Mouse (Mus musculus) liver, embryonic 14.5 days (tissue): ENCODE measurements at regions not wholly inside any gene's neighbourhood (a gene's known extent, or its start where the extent isn't known, plus 50 kb on each side); places are given as distances from the start of the nearest gene placed in this dataset.

Source experiments
- ATAC-seq: fragments of 200-750 bp; cut with Nextera tagmentation; 2 replicates; pipeline ENCODE4 v1.8.0; 2017; ENCODE audit warnings: moderate number of reproducible peaks, mild to moderate bottlenecking, moderate library complexity; ENCODE audit not compliant: insufficient read depth
- DNase-seq, 3 experiments: peaks; one replicate each; pipeline ENCODE4 v3.0.0-alpha.2; 2012 to 2013; ENCODE audit warnings: low read depth in 3 of 3, low spot score in 3 of 3
- H3K27ac ChIP-seq: fragments of 300-500 bp; sonication (generic); 2 replicates; pipeline ENCODE4 v1.5.1; 2014; ENCODE audit warnings: moderate library complexity, mild to moderate bottlenecking, control low read depth, inconsistent platforms
- H3K27me3 ChIP-seq: fragments of 300-500 bp; sonication (generic); 2 replicates; pipeline ENCODE4 v1.6.1; 2014; ENCODE audit warnings: mild to moderate bottlenecking, low read length, moderate library complexity; ENCODE audit not compliant: control insufficient read depth, insufficient read depth
- H3K36me3 ChIP-seq: fragments of 300-500 bp; sonication (generic); replicated peaks from 2 replicates; pipeline ENCODE4 v1.6.1; 2014; ENCODE audit warnings: low read depth; ENCODE audit not compliant: control insufficient read depth, insufficient read depth
- H3K4me1 ChIP-seq, 2 experiments: fragments of 200-500 bp in 1 of 2; fragments of 300-500 bp in 1 of 2; sonication (generic) in 1 of 2; replicated peaks; 2 replicates each; pipeline ENCODE4 v1.6.1; 2012 to 2014; ENCODE audit warnings: antibody characterized with exemption in 1 of 2, inconsistent platforms in 1 of 2, low read length in 1 of 2; ENCODE audit not compliant: control insufficient read depth in 2 of 2, insufficient read depth in 2 of 2
- H3K4me2 ChIP-seq: fragments of 300-500 bp; sonication (generic); 2 replicates; pipeline ENCODE4 v1.6.1; 2014; ENCODE audit warnings: low read depth, mild to moderate bottlenecking, control low read depth, moderate library complexity
- H3K4me3 ChIP-seq, 2 experiments: fragments of 200-500 bp in 1 of 2; fragments of 300-500 bp in 1 of 2; sonication (generic) in 1 of 2; 2 replicates each; pipeline ENCODE4 v1.5.1; 2012 to 2014; ENCODE audit warnings: low read depth in 2 of 2, low read length in 2 of 2, mild to moderate bottlenecking in 2 of 2, control low read depth in 1 of 2, inconsistent platforms in 1 of 2, moderate library complexity in 1 of 2; ENCODE audit not compliant: insufficient read depth in 1 of 2
- H3K9ac ChIP-seq: fragments of 300-500 bp; sonication (generic); replicated peaks from 2 replicates; pipeline ENCODE4 v1.6.1; 2014; ENCODE audit warnings: mild to moderate bottlenecking, control low read depth, moderate library complexity
- H3K9me3 ChIP-seq: fragments of 300-500 bp; sonication (generic); 2 replicates; pipeline ENCODE4 v1.6.1; 2016; ENCODE audit warnings: low read length, mixed read lengths; ENCODE audit not compliant: control insufficient read depth
- CTCF ChIP-seq: IDR thresholded peaks from 2 replicates; pipeline ENCODE4 v1.5.1; 2016; ENCODE audit warnings: antibody characterized with exemption, low read depth, control low read depth
- EP300 ChIP-seq: IDR thresholded peaks from 2 replicates; pipeline ENCODE4 v1.6.1; 2016; ENCODE audit warnings: antibody characterized with exemption, low read depth
- WGBS: fragments of 180-500 bp; shearing (Covaris S2); extraction: QIAGEN DNeasy Blood & Tissue Kit; methylation state at CpG from one replicate; pipeline ENCODE4 v1.1.7; 2014; ENCODE audit not compliant: insufficient replicate concordance; 5-methylcytosine and 5-hydroxymethylcytosine counted together

DNA sequence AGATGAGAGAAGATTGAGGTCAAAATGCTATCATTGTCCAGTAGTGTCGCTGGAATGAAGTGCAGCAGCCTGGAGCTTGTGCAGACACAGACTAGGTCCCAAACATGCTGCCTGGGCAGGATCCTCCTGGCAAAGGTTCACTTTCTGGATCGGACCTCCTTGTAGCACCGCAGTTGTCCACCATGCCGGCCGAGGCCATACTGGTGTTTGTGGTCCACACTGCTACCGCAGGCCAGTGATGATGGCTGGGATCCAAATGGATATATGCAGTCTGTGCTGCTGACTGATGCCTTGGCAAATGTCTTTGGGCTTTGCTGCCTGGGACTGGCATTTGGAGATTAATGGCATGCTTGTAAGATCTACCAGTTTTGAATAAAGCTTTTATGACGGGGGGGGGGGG, 174.5 kb upstream of the Tas2r134 start:
- Histone ChIP-seq H3K27ac (no peak overlapping the region), H3K9me3 (no peaks in the 10 kb centered on the region), H3K27me3 (no peaks in the 10 kb centered on the region), H3K36me3 (no peaks in the 10 kb centered on the region), H3K4me1 (no peaks in the 10 kb centered on the region), H3K4me2 (no peak overlapping the region), H3K4me3 (no peak overlapping the region), H3K9ac (no peak overlapping the region)
- TF ChIP-seq CTCF = no peak
- no peak for TF ChIP-seq EP300
- ATAC-seq (no peak), DNase-seq (no peak)
- WGBS = 73% methylated on average over 7 of the region's 7 CpGs

DNA sequence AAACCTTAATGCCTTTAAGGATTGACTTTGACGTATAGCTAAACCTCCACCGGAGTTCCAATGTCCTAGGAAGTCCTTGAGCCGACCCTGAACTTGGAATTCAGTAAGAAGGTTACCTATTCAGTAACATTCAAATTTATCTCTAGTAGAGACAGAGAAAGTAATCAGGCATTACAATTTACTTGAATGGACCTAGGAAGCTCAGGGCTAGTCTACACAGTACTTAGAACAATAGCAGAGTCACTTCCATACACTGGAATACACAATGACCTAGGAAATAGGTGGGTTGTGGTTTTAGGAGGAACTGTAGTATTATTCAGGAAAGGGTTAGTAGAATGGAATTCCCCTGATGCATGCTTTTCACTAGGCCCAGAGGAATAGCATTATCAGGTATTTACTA, 179.2 kb upstream of the Tas2r134 start:
- Histone ChIP-seq H3K4me3 (no peak overlapping the region), H3K4me1 (no peaks in the 10 kb centered on the region), H3K9ac (no peak overlapping the region), H3K4me2 (no peak overlapping the region), H3K36me3 (no peaks in the 10 kb centered on the region), H3K27me3 (no peaks in the 10 kb centered on the region), H3K27ac (no peak overlapping the region), H3K9me3 (no peaks in the 10 kb centered on the region)
- WGBS = 79% methylated on average over 3 of the region's 3 CpGs
- no peak for ATAC-seq
- TF ChIP-seq CTCF = no peak
- no peak for TF ChIP-seq EP300
- DNase-seq = no peak

DNA sequence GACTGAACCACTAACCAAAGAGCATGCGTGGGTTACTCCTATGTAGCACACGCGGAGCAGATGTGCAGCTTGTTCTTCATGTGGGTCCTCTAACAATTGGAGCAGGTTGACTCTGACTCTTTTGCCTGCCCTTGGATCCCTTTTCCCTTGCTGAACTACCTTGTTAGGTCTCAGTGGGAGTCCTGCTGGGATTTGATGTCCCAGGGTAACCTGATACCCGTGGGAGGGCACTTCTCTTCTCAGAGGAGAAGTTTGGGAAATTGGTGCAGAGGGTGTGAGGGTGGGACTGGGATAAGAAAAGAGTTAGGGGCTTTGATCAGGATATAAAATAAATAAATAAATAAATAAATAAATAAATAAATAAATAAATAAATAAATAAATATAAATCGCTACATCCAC, 179.7 kb upstream of the Tas2r134 start:
- DNase-seq (no peak), ATAC-seq (no peak)
- Histone ChIP-seq H3K4me1 (no peaks in the 10 kb centered on the region), H3K36me3 (no peaks in the 10 kb centered on the region), H3K9me3 (no peaks in the 10 kb centered on the region), H3K27ac (no peak overlapping the region), H3K4me3 (no peak overlapping the region), H3K4me2 (no peak overlapping the region), H3K27me3 (no peaks in the 10 kb centered on the region), H3K9ac (no peak overlapping the region)
- 74% methylated on average over 5 of the region's 5 CpGs for WGBS
- TF ChIP-seq EP300 (no peak), CTCF (no peak)

DNA sequence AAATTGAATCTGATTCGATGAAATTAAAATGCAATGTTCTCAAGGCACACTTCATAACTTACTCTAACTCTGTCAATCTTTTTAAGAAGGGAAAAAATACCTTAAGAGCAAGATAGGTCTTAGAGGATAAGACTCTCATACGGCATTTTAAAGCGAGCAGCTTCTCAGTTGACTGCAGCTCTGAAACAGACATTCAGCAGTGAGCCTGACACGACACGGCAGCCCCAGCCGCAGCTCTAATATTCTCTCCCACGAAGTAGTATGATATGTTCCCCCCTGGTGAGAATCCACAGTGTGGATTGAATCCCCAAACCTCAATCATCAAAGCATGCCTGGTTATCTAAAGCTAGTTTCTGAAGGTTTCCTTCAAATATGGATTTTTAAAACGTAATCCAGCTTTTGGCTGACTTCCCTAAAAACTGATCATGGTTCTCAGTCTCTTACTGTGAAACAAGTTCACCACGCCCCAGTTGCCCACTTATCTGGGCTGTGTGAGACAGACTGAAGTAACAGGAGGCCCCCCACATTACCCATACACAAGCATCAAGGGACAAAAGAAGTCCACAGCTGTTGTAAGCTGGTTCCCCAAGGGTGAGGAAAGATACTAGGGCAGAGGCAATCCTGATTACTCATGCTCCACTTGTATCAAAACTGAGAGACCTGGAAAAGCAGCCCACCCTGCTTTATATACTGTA, 182.8 kb upstream of the Tas2r134 start:
- Histone ChIP-seq H3K27me3 (no peaks in the 10 kb centered on the region), H3K4me1 (no peaks in the 10 kb centered on the region), H3K36me3 (no peaks in the 10 kb centered on the region), H3K9ac (no peak overlapping the region), H3K4me3 (no peak overlapping the region), H3K9me3 (no peaks in the 10 kb centered on the region), H3K27ac (no peak overlapping the region), H3K4me2 (no peak overlapping the region)
- ATAC-seq = no peak
- TF ChIP-seq EP300 (no peak), CTCF (no peak)
- WGBS = 57% methylated on average over 9 of the region's 9 CpGs
- DNase-seq = no peak

DNA sequence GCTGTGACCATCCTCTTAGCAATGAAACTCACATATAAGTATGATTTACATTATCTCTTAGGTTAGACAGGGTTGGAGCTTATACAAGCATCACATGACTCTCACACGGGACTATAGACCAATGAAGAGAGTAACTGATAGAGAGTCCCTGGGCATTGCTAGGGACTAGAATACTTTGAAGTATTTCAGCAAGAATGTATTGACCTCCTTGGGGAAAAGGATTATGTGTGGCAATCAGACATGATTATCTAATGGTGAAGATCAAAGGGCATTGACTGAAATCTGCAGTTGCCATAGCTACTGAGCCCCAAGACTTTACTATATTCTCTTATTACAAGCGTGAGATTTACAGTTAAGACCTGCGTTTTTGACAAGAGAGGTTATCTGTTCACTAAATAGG, 183.4 kb upstream of the Tas2r134 start:
- Histone ChIP-seq H3K4me1 (no peaks in the 10 kb centered on the region), H3K9me3 (no peaks in the 10 kb centered on the region), H3K27ac (no peak overlapping the region), H3K4me2 (no peak overlapping the region), H3K9ac (no peak overlapping the region), H3K4me3 (no peak overlapping the region), H3K27me3 (no peaks in the 10 kb centered on the region), H3K36me3 (no peaks in the 10 kb centered on the region)
- TF ChIP-seq EP300 (no peak), CTCF (no peak)
- ATAC-seq (no peak), DNase-seq (no peak)
- WGBS = 50% methylated on average over 3 of the region's 3 CpGs
